ENCODE assay signal across 22 mouse cellular contexts in genomic region chr8:60645911-60646310, GRCm38 (mm10). TPM values are rescaled to one million over a fixed set of nuclear protein-coding genes. Genes with fewer than 3 reads are reported as not detected.
DNase-seq lines count a peak whose midpoint lies in the region; ATAC-seq lines count a peak whose summit lies in the region.
"Had no signal": no experiment of that assay in that cellular context is flagged by ENCODE, and none has a peak within 500 bp of the region (broad histone marks: within the 10 kb centered on the region; RNA-seq: fewer than 3 reads in every experiment).

No protein-coding gene starts in this region.

- DNase-seq in heart, adult 11 months, result peak; percentile 68
- no peak for DNase-seq in heart, embryonic 10.5 days (ENCODE audit: low spot score)
- DNase-seq in limb, embryonic 11.5 days (ENCODE audit: low spot score), result no peak
- DNase-seq in limb, embryonic 10.5 days (ENCODE audit: low spot score), result no peak
- no peak for DNase-seq in adrenal gland, adult 8-10 months
- DNase-seq in adrenal gland, adult 18-20 months (ENCODE audit: low spot score in 2 of 2), result no peak
- DNase-seq: adrenal gland, adult 2 months; adrenal gland, postnatal 36 days; cerebellum, adult 11 months; cerebellum, adult 9-10 months; cerebellum, postnatal 25 days; gastrocnemius, postnatal 10 days; heart, adult 2 months had no signal

- H3K36me3 ChIP-seq in heart, embryonic 10.5 days, result no peaks in the 10 kb centered on the region
- no peaks in the 10 kb centered on the region for H3K36me3 ChIP-seq in limb, embryonic 11.5 days (ENCODE audit: control insufficient read depth, insufficient read depth, low read length)
- no peaks in the 10 kb centered on the region for H3K36me3 ChIP-seq in limb, embryonic 10.5 days
- peaks cover 5% of the 10 kb centered on the region; the same call in 1 of the 2 replicates for H3K36me3 ChIP-seq in limb, embryonic 13.5 days
- H3K36me3 ChIP-seq: embryonic facial prominence, embryonic 12.5 days; heart, embryonic 12.5 days; hindbrain, embryonic 10.5 days; hindbrain, embryonic 15.5 days had no signal

- 82% methylated on average over 3 of the region's 3 CpGs for WGBS in heart, embryonic 10.5 days
- WGBS in limb, embryonic 11.5 days, result 80% methylated on average over 3 of the region's 3 CpGs
- WGBS in limb, embryonic 10.5 days, result 84% methylated on average over 3 of the region's 3 CpGs
- 60% methylated on average over 3 of the region's 3 CpGs for WGBS in limb, embryonic 13.5 days

- no peak overlapping the region for H3K9ac ChIP-seq in limb, embryonic 11.5 days (ENCODE audit: low read length)
- H3K9ac ChIP-seq in limb, embryonic 13.5 days, result no peak overlapping the region
- H3K9ac ChIP-seq: embryonic facial prominence, embryonic 12.5 days; forebrain, embryonic 13.5 days; heart, embryonic 12.5 days; hindbrain, embryonic 15.5 days had no signal

- H3K27ac ChIP-seq in heart, embryonic 10.5 days, result no peak overlapping the region
- peak overlapping the region; percentile 47; the same call in 1 of the 2 replicates for H3K27ac ChIP-seq in limb, embryonic 11.5 days (replicated peaks; ENCODE audit: low read depth, low read length)
- no peak overlapping the region; the same call in 1 of the 2 replicates for H3K27ac ChIP-seq in limb, embryonic 10.5 days
- H3K27ac ChIP-seq in limb, embryonic 13.5 days, result peak overlapping the region; percentile 77; the same call in 1 of the 2 replicates
- H3K27ac ChIP-seq: embryonic facial prominence, embryonic 12.5 days; forebrain, embryonic 13.5 days; heart, adult 2 months; hindbrain, embryonic 10.5 days; hindbrain, embryonic 15.5 days had no signal

- no peaks in the 10 kb centered on the region for H3K27me3 ChIP-seq in heart, embryonic 10.5 days (ENCODE audit: insufficient read depth, poor library complexity, severe bottlenecking)
- H3K27me3 ChIP-seq in limb, embryonic 11.5 days (ENCODE audit: control insufficient read depth, insufficient read depth, low read length), result no peaks in the 10 kb centered on the region
- no peaks in the 10 kb centered on the region for H3K27me3 ChIP-seq in limb, embryonic 10.5 days (ENCODE audit: low read depth, poor library complexity, severe bottlenecking)
- H3K27me3 ChIP-seq in limb, embryonic 13.5 days, result no peaks in the 10 kb centered on the region
- H3K27me3 ChIP-seq: CH12.LX; embryonic facial prominence, embryonic 12.5 days; forebrain, embryonic 13.5 days; heart, embryonic 12.5 days; hindbrain, embryonic 15.5 days; Patski had no signal

- ATAC-seq in limb, embryonic 11.5 days (ENCODE audit: insufficient number of reproducible peaks, low FRiP score, low TSS enrichment, low read depth), result no peak
- no peak for ATAC-seq in limb, embryonic 13.5 days (ENCODE audit: low FRiP score, low read depth)
- ATAC-seq: activated CD4-positive, CD25-positive, alpha-beta regulatory T cell, adult 4 months; forebrain, embryonic 13.5 days; Patski had no signal

- no peak overlapping the region for H3K4me3 ChIP-seq in heart, embryonic 10.5 days
- H3K4me3 ChIP-seq in limb, embryonic 11.5 days (ENCODE audit: low read depth, low read length), result no peak overlapping the region
- no peak overlapping the region for H3K4me3 ChIP-seq in limb, embryonic 10.5 days
- H3K4me3 ChIP-seq in limb, embryonic 13.5 days, result no peak overlapping the region
- H3K4me3 ChIP-seq: embryonic facial prominence, embryonic 12.5 days; forebrain, embryonic 13.5 days; heart, adult 2 months; heart, embryonic 12.5 days; hindbrain, embryonic 10.5 days; hindbrain, embryonic 15.5 days had no signal

- no peaks in the 10 kb centered on the region for H3K4me1 ChIP-seq in heart, embryonic 10.5 days
- no peaks in the 10 kb centered on the region for H3K4me1 ChIP-seq in limb, embryonic 11.5 days (ENCODE audit: control insufficient read depth, insufficient read depth, low read length)
- no peaks in the 10 kb centered on the region for H3K4me1 ChIP-seq in limb, embryonic 10.5 days
- H3K4me1 ChIP-seq in limb, embryonic 13.5 days, result peaks cover 24% of the 10 kb centered on the region
- H3K4me1 ChIP-seq: embryonic facial prominence, embryonic 12.5 days; heart, embryonic 12.5 days; hindbrain, embryonic 10.5 days; hindbrain, embryonic 15.5 days had no signal

- H3K9me3 ChIP-seq in heart, embryonic 10.5 days, result no peaks in the 10 kb centered on the region
- H3K9me3 ChIP-seq in limb, embryonic 11.5 days (ENCODE audit: control insufficient read depth, low read length), result no peaks in the 10 kb centered on the region
- no peaks in the 10 kb centered on the region for H3K9me3 ChIP-seq in limb, embryonic 10.5 days (replicated peaks)
- no peaks in the 10 kb centered on the region for H3K9me3 ChIP-seq in limb, embryonic 13.5 days
- H3K9me3 ChIP-seq: embryonic facial prominence, embryonic 12.5 days; forebrain, embryonic 13.5 days; heart, embryonic 12.5 days; hindbrain, embryonic 10.5 days; hindbrain, embryonic 15.5 days had no signal

- no peak overlapping the region for H3K4me2 ChIP-seq in limb, embryonic 11.5 days (ENCODE audit: low read depth, severe bottlenecking)
- no peak overlapping the region for H3K4me2 ChIP-seq in limb, embryonic 13.5 days (replicated peaks)
- H3K4me2 ChIP-seq: embryonic facial prominence, embryonic 12.5 days; forebrain, embryonic 13.5 days; heart, embryonic 12.5 days; hindbrain, embryonic 15.5 days had no signal

RNA-seq across cellular contexts. Expression of gene Mfap3l, which starts 13.3 kb away (rescaled TPM):
- polyA plus RNA-seq in heart, embryonic 10.5 days (2016; fragmentation: Nextera tagmentation; extraction: Ambion mirVana), result 1.1 and 1.2 TPM in 2 replicates
- 1.8 and 2.6 TPM in 2 replicates for polyA plus RNA-seq in limb, embryonic 11.5 days (2014; fragmentation: Nextera tagmentation; extraction: Ambion mirVana)
- polyA plus RNA-seq in limb, embryonic 10.5 days (2016; fragmentation: Nextera tagmentation; extraction: Ambion mirVana), result 0.53 and 0.83 TPM in 2 replicates
- 2.9 and 3.3 TPM in 2 replicates for polyA plus RNA-seq in limb, embryonic 13.5 days (2015; fragmentation: Nextera tagmentation; extraction: Ambion mirVana)
- 1 to 10 TPM; 2.7 to 4.5 (median 3.6) TPM for total RNA-seq in adrenal gland, adult 8-10 months (2022)
- total RNA-seq in adrenal gland, adult 18-20 months (2021), result 1 to 10 TPM; 2.5 to 2.8 TPM
- polyA plus RNA-seq: activated CD4-positive, CD25-positive, alpha-beta regulatory T cell, adult 4 months had no signal

Comparison
In these comparisons a context has a peak if more than half of its experiments do, and no peak if none do; other contexts are left out.
1. H3K27ac ChIP-seq: peak in limb, embryonic 11.5 days (single experiment) and limb, embryonic 13.5 days (single experiment); none in heart, embryonic 10.5 days (single experiment) and limb, embryonic 10.5 days (single experiment).